8 mouse cellular contexts compared by ENCODE assay signal in the genomic region with DNA sequence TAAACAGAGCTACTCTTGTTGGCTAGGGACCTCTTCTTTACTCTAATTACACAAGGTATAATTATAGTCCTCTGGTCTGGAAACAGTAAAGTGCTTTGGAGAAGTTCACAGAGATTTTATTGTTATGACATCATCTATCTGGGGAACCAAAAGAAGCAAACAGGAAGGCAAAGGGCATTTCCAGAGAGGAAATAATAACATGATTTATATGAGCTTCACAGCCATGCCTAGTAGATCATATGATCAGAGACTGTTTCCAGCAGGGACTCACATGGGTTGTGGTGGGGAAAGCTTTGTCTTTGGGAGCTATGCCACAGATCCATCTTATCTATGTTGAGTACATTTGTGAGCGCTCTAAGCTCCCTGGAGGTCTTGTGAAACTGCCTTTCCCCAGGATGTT.
DNase-seq lines count a peak whose midpoint lies in the region; ATAC-seq and TF ChIP-seq lines count a peak whose summit lies in the region.

No protein-coding gene starts in this region.

- H3ac ChIP-seq in C2C12 (ENCODE audit: control insufficient read depth, insufficient read length, low read depth), result no peak overlapping the region

- no peaks in the 10 kb centered on the region for H3K9me3 ChIP-seq in heart, embryonic 10.5 days

- H3K79me2 ChIP-seq in C2C12 (ENCODE audit: control insufficient read depth, insufficient read depth), result no peaks in the 10 kb centered on the region

- no peaks in the 10 kb centered on the region for H3K79me3 ChIP-seq in C2C12 (ENCODE audit: low read depth)

- no peak for TF ChIP-seq CTCF in C2C12 (IDR thresholded peaks at IDR 0.05; ENCODE audit: control insufficient read depth, insufficient read depth, insufficient read length)
- no peak for TF ChIP-seq CTCF in kidney, adult 2 months (conservative IDR thresholded peaks at IDR 0.05; ENCODE audit: insufficient read depth, insufficient read length, low read depth, low read length)

- no peaks in the 10 kb centered on the region for H3K4me1 ChIP-seq in heart, embryonic 10.5 days
- H3K4me1 ChIP-seq in kidney, adult 2 months (ENCODE audit: control insufficient read depth, insufficient read depth, low read length), result peaks cover 4% of the 10 kb centered on the region; the same call in 1 of the 2 replicates

- TF ChIP-seq POLR2A in kidney, adult 2 months (IDR thresholded peaks at IDR 0.05; ENCODE audit: low read depth, low read length), result no peak

- ATAC-seq in activated CD4-positive, CD25-positive, alpha-beta regulatory T cell, adult 4 months, result no peak

- no peak overlapping the region for H3K27ac ChIP-seq in heart, embryonic 10.5 days
- peak overlapping the region; percentile 95 for H3K27ac ChIP-seq in kidney, adult 2 months (ENCODE audit: insufficient read depth, low read depth, low read length)

- H3K4me3 ChIP-seq in heart, embryonic 10.5 days, result no peak overlapping the region
- H3K4me3 ChIP-seq in C2C12 (ENCODE audit: insufficient read depth, poor library complexity, severe bottlenecking), result no peak overlapping the region
- H3K4me3 ChIP-seq in kidney, adult 2 months (ENCODE audit: insufficient read depth, low read depth, low read length), result no peak overlapping the region

- H3K27me3 ChIP-seq in heart, embryonic 10.5 days (ENCODE audit: insufficient read depth, poor library complexity, severe bottlenecking), result no peaks in the 10 kb centered on the region
- H3K27me3 ChIP-seq in C2C12 (ENCODE audit: control insufficient read depth, insufficient read depth, insufficient read length), result no peaks in the 10 kb centered on the region
- H3K27me3 ChIP-seq in kidney, adult 2 months (replicated peaks; ENCODE audit: control insufficient read depth, insufficient read depth, low read length), result no peaks in the 10 kb centered on the region

- WGBS in heart, embryonic 10.5 days, result 66% methylated on average over 1 of the region's 1 CpGs
- 68% methylated on average over 1 of the region's 1 CpGs for WGBS in kidney, adult 2 months

- peak; percentile 22 for DNase-seq in heart, adult 8-10 months (ENCODE audit: low spot score)
- DNase-seq in heart, embryonic 10.5 days (ENCODE audit: low spot score), result no peak
- peak; percentile 65 for DNase-seq in kidney, adult 2 months
- DNase-seq in lung, postnatal 10 days, result peak; percentile 24
- no peak for DNase-seq in thymus, postnatal 14 days
- no peak for DNase-seq in adrenal gland, postnatal 4 days (ENCODE audit: low spot score in 2 of 2)

- no peaks in the 10 kb centered on the region for H3K36me3 ChIP-seq in heart, embryonic 10.5 days
- H3K36me3 ChIP-seq in C2C12 (ENCODE audit: control insufficient read depth, insufficient read depth), result no peaks in the 10 kb centered on the region
- no peaks in the 10 kb centered on the region for H3K36me3 ChIP-seq in kidney, adult 2 months (ENCODE audit: control insufficient read depth, insufficient read depth, low read length)

TF ChIP-seq in C2C12, 6 proteins besides CTCF, POLR2A, EP300 and RAD21:
- TF ChIP-seq MYOG (IDR thresholded peaks at IDR 0.05; ENCODE audit: control insufficient read depth, extremely low read depth, insufficient read length), result no peak
- TF ChIP-seq MAX (IDR thresholded peaks at IDR 0.05), result no peak
- peak; percentile 9 for TF ChIP-seq USF1 (IDR thresholded peaks at IDR 0.05; ENCODE audit: low read depth)
TF ChIP-seq in C2C12: peak in this region for 1.

Comparison
In these comparisons a context has a peak if more than half of its experiments do, and no peak if none do; other contexts are left out.
1. DNase-seq: peak in heart, adult 8-10 months (single experiment), kidney, adult 2 months (single experiment) and lung, postnatal 10 days (single experiment); none in heart, embryonic 10.5 days (single experiment), thymus, postnatal 14 days (single experiment) and adrenal gland, postnatal 4 days (0 of 2).